Mouse (Mus musculus) midbrain, postnatal 0 days (tissue): ENCODE measurements at regions not wholly inside any gene's neighbourhood (a gene's known extent, or its start where the extent isn't known, plus 50 kb on each side); places are given as distances from the start of the nearest gene placed in this dataset.

ENCODE experiments used
- ATAC-seq: fragments of 200-750 bp; cut with Nextera tagmentation; 2 replicates; pipeline ENCODE4 v1.8.0; 2017; ENCODE audit warnings: moderate number of reproducible peaks, mild to moderate bottlenecking, moderate TSS enrichment, moderate library complexity; ENCODE audit not compliant: low FRiP score
- DNase-seq: peaks from one replicate; pipeline ENCODE4 v3.0.0-alpha.2; 2015; ENCODE audit warnings: low spot score
- H3K27ac ChIP-seq: fragments of 300-500 bp; sonication (generic); 2 replicates; pipeline ENCODE4 v1.5.1; 2014; ENCODE audit warnings: low read depth, mild to moderate bottlenecking, low read length, mixed read lengths
- H3K27me3 ChIP-seq: fragments of 300-500 bp; sonication (generic); 2 replicates; pipeline ENCODE4 v1.6.1; 2014; ENCODE audit warnings: low read length, control low read depth, mixed read lengths; ENCODE audit not compliant: insufficient read depth
- H3K36me3 ChIP-seq: fragments of 300-500 bp; sonication (generic); 2 replicates; pipeline ENCODE4 v1.6.1; 2014; ENCODE audit warnings: low read length, control low read depth, mixed read lengths; ENCODE audit not compliant: insufficient read depth
- H3K4me1 ChIP-seq: fragments of 300-500 bp; sonication (generic); 2 replicates; pipeline ENCODE4 v1.6.1; 2014; ENCODE audit warnings: mild to moderate bottlenecking, control low read depth, antibody characterized with exemption, low read length, mixed read lengths; ENCODE audit not compliant: insufficient read depth
- H3K4me2 ChIP-seq: fragments of 300-500 bp; sonication (generic); 2 replicates; pipeline ENCODE4 v1.6.1; 2014; ENCODE audit warnings: low read depth, mild to moderate bottlenecking, low read length, mixed read lengths; ENCODE audit not compliant: poor library complexity, severe bottlenecking
- H3K4me3 ChIP-seq: fragments of 300-500 bp; sonication (generic); 2 replicates; pipeline ENCODE4 v1.5.1; 2014; ENCODE audit warnings: low read depth, mild to moderate bottlenecking, low read length, moderate library complexity
- H3K9ac ChIP-seq: fragments of 300-500 bp; sonication (generic); replicated peaks from 2 replicates; pipeline ENCODE4 v1.6.1; 2014; ENCODE audit warnings: mild to moderate bottlenecking, low read length, moderate library complexity, mixed read lengths; ENCODE audit not compliant: poor library complexity, severe bottlenecking
- H3K9me3 ChIP-seq: fragments of 300-500 bp; sonication (generic); 2 replicates; pipeline ENCODE4 v1.6.1; 2016; ENCODE audit warnings: low read length, control low read depth
- CTCF ChIP-seq: IDR thresholded peaks from 2 replicates; pipeline ENCODE4 v1.5.1; 2016; ENCODE audit warnings: antibody characterized with exemption, mild to moderate bottlenecking
- WGBS: fragments of 180-500 bp; shearing (Covaris S2); extraction: QIAGEN DNeasy Blood & Tissue Kit; methylation state at CpG from one replicate; pipeline ENCODE4 v1.1.7; 2014; 5-methylcytosine and 5-hydroxymethylcytosine counted together

DNA sequence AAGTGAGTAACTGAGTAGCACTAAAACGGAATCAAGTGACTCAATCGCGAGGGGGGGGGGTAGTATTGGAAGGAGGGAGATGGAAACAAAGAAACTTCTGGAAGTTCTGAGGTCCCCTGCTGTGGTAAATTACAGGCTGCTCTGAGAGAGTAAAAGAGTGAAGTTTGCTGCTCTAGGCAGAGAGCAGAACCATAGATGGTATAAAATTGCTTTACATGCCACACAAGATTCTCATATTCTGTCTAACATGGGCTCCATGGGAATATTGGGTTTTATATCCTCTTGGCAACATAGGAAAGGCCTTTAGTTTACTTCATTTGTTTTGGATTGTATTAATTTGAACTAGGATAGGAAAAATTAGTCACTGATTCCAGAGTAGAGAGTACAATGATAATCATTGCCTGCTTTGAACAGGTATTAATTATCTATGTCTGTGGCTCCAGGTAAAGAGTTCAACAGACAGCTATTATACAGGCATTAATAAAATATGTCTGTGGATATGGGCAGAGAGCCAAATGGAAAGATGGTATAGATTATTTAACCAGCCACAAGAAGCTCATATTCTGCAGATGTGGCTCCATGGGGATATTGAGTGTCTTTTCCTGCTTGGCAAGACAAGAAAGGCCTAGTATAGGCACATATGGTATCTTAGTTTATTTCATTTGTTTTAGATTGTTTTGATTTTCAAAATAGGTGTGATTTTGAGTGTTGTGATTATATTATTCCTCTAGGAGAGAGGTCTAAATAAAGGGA is 729.7 kb upstream of the Large1 start:
- no peaks in the 10 kb centered on the region for H3K4me1 ChIP-seq
- no peak overlapping the region for H3K4me2 ChIP-seq
- no peaks in the 10 kb centered on the region for H3K9me3 ChIP-seq
- no peak for DNase-seq
- no peak for TF ChIP-seq CTCF
- no peak overlapping the region for H3K9ac ChIP-seq
- H3K4me3 ChIP-seq, result no peak overlapping the region
- no peak overlapping the region for H3K27ac ChIP-seq
- 93% methylated on average over 3 of the region's 3 CpGs for WGBS
- H3K27me3 ChIP-seq, result no peaks in the 10 kb centered on the region
- ATAC-seq, result no peak
- H3K36me3 ChIP-seq, result no peaks in the 10 kb centered on the region

DNA sequence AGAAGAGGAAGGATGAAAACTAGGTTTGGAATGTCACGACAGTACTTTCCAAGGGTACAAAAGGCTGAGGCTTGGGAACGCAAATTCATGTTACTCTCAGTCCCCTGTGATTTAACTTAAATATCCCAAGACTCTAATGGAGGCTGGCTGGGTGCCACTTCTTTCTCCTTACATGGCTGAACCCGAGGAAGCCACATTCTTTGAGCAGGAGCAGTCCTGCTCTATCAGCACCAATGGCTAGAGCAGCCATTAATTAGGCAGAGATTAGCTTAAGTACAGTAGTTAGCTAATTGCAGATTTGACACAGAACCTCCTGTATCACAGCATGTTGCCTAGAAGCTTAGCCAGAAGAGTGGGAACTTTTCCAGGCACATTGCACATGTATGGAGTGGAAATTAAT is 720.5 kb upstream of the Large1 start:
- TF ChIP-seq CTCF, result no peak
- ATAC-seq (no peak), DNase-seq (peak; percentile 19)
- Histone ChIP-seq H3K9me3 (no peaks in the 10 kb centered on the region), H3K36me3 (no peaks in the 10 kb centered on the region), H3K27ac (no peak overlapping the region), H3K4me1 (no peaks in the 10 kb centered on the region), H3K4me3 (no peak overlapping the region), H3K9ac (no peak overlapping the region), H3K27me3 (no peaks in the 10 kb centered on the region), H3K4me2 (no peak overlapping the region)
- 60% methylated on average over 3 of the region's 3 CpGs for WGBS

GRCm38 (mm10) chr8:74071484-74071883 is 718.1 kb upstream of the Large1 start:
- WGBS, result 81% methylated on average over 2 of the region's 2 CpGs
- TF ChIP-seq CTCF, result no peak
- no peaks in the 10 kb centered on the region for H3K9me3 ChIP-seq
- H3K4me2 ChIP-seq, result no peak overlapping the region
- no peaks in the 10 kb centered on the region for H3K36me3 ChIP-seq
- DNase-seq (no peak), ATAC-seq (no peak)
- no peak overlapping the region for H3K9ac ChIP-seq
- H3K27me3 ChIP-seq, result no peaks in the 10 kb centered on the region
- H3K4me3 ChIP-seq, result no peak overlapping the region
- H3K4me1 ChIP-seq, result no peaks in the 10 kb centered on the region
- no peak overlapping the region for H3K27ac ChIP-seq
